Mouse (Mus musculus) limb, embryonic 15.5 days (tissue): Measurements from ENCODE around the gene Gm21118. TPM values are rescaled to one million over a fixed set of nuclear protein-coding genes. Genes with fewer than 3 reads are reported as not detected.
"Not testable (repeated sequence)": the region's sequence is repeated elsewhere in the genome, so short reads cannot be mapped to it uniquely, and the experiment has no call there.

Source experiments
- ATAC-seq: fragments of 200-750 bp; cut with Nextera tagmentation; 2 replicates; pipeline ENCODE4 v1.8.0; 2017; ENCODE audit warnings: low read depth, moderate TSS enrichment; ENCODE audit not compliant: insufficient number of reproducible peaks, low FRiP score, low TSS enrichment
- H3K27ac ChIP-seq: fragments of 300-500 bp; sonication (generic); 2 replicates; pipeline ENCODE4 v1.5.1; 2015; ENCODE audit warnings: moderate library complexity, mild to moderate bottlenecking, inconsistent platforms
- H3K27me3 ChIP-seq: fragments of 300-500 bp; sonication (generic); 2 replicates; pipeline ENCODE4 v1.6.1; 2015; ENCODE audit warnings: inconsistent platforms
- H3K36me3 ChIP-seq: fragments of 300-500 bp; sonication (generic); 2 replicates; pipeline ENCODE4 v1.6.1; 2015; ENCODE audit warnings: inconsistent platforms
- H3K4me1 ChIP-seq: fragments of 300-500 bp; sonication (generic); 2 replicates; pipeline ENCODE4 v1.6.1; 2015; ENCODE audit warnings: inconsistent platforms
- H3K4me2 ChIP-seq: fragments of 300-500 bp; sonication (generic); 2 replicates; pipeline ENCODE4 v1.6.1; 2015; ENCODE audit warnings: mild to moderate bottlenecking, inconsistent platforms
- H3K4me3 ChIP-seq: fragments of 300-500 bp; sonication (generic); 2 replicates; pipeline ENCODE4 v1.5.1; 2015; ENCODE audit warnings: mild to moderate bottlenecking, inconsistent platforms
- H3K9ac ChIP-seq: fragments of 300-500 bp; sonication (generic); 2 replicates; pipeline ENCODE4 v1.6.1; 2015; ENCODE audit warnings: inconsistent platforms
- H3K9me3 ChIP-seq: fragments of 300-500 bp; sonication (generic); 2 replicates; pipeline ENCODE4 v1.6.1; 2016; ENCODE audit warnings: inconsistent platforms
- WGBS: fragments of 180-500 bp; shearing (Covaris S2); methylation state at CpG from one replicate; pipeline ENCODE4 v1.1.7; 2015; 5-methylcytosine and 5-hydroxymethylcytosine counted together
- polyA plus RNA-seq: library from polyadenylated mRNA; unstranded; fragments of >200 nt; fragmentation: Nextera tagmentation; extraction: Ambion mirVana; gene quantifications from 2 replicates; pipeline ENCODE4 v1.2.1, GENCODE M21; 2015

Gm21118 gene
- polyA plus RNA-seq: not detected in 2 replicates

DNA sequence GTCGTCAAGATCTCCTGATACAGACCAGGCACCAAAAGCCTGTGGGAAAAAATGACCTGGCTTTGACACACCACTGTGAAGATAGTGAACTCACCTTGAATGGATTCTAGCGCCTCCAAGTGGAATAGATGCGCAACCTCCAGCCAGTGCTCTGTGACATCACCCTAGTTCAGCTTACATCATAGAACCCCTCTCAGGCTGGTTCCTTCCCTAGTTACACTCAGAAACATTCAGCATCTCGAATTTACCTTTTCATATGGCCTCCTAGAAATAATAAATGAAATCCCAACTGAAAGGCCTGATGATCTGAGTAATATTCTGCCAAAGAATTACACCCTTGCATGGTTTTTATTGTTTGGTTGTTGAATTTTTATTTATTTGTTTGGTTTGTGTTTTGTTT, at the start of gene Gm21118:
TSS of gene Gm21118 (minus strand) at position 101 of the 400 bp plus-strand sequence.
- H3K4me1 ChIP-seq, ATAC-seq: not testable (repeated sequence)
- no CpG with 5 or more reads among the region's 4 CpGs for WGBS

DNA sequence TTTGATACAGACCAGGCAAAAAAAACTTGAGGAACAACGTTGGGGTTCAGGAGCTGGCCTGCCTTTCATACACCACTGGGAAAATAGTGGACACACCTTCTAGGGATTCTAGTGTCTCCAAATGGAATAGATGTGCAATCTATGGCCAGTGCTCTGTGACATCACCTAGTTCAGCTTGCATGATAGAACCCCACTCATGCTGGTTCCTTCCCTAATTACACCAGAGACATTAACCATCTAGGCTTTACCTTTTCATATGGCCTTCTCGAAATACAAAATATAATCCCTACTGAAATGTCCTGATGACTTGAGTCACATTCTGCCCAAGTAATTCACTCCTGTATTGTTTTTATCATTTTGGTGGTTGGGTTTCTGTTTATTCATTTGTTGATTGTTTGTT, 29.7 kb upstream of the Gm21118 start, which contains the start of the genes Gm29423 and Gm29644:
TSS of gene Gm29423 (minus strand) at position 101 of the 400 bp plus-strand sequence.
TSS of gene Gm29644 (minus strand) at position 157 of the 400 bp plus-strand sequence.
- H3K9ac ChIP-seq, H3K4me2 ChIP-seq, H3K27me3 ChIP-seq, H3K36me3 ChIP-seq, H3K9me3 ChIP-seq, H3K4me3 ChIP-seq, ATAC-seq, H3K4me1 ChIP-seq, H3K27ac ChIP-seq: not testable (repeated sequence)
- no CpG with 5 or more reads among the region's 2 CpGs for WGBS

More for the DNA sequence above, at the start of gene Gm21118:
- H3K9ac ChIP-seq, H3K27ac ChIP-seq, H3K4me2 ChIP-seq, H3K4me3 ChIP-seq, H3K27me3 ChIP-seq, H3K36me3 ChIP-seq, H3K9me3 ChIP-seq: not testable (repeated sequence)

Other genes starting within 250 kb of the Gm21118 start
- gene Gm29423, start 29.6 kb upstream of the Gm21118 start, polyA plus RNA-seq: not detected in 2 replicates
- not detected in 2 replicates for gene Gm29644, start 29.7 kb upstream of the Gm21118 start, polyA plus RNA-seq
- not detected in 2 replicates for gene Gm20888, start 168.2 kb upstream of the Gm21118 start, polyA plus RNA-seq